Mouse (Mus musculus) brain, embryonic 18.5 days (tissue): ENCODE results near the gene Myo16.

Experiments
- DNase-seq: peaks from one replicate; pipeline ENCODE4 v3.0.0-alpha.2; 2012; ENCODE audit warnings: low read depth, low spot score

The Myo16 gene

DNA sequence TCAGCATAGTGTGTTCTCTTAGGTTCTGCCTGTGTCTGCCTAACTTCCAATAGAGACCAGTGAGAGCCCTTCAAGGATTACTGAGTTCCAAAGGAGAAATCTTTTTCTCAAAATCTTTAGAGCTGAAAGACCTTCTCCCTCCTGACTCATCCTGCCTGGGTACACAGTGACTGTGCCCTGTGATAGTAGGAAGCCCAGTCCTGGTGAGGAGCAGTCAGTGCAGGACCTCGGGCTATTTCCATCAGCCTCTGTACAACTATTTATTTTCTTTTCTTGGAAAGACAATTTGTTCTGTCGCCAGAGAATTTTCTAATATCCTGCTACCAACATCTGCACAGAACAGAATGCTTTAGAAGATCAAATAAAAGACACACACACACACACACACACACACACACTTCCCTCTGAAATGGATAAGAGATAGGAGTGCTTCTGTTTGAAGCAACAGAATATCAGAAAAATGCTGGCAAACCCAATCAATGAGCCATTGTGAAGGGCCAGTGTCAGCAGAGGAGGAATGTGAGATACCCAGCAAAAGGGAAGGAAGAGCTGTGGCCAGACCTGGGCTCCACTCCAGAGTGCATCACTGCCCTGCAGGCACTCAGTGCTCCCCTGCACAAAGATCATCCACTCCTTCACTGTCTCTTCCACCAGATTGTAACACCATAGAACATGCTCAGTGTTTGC, 518.3 kb downstream of the Myo16 start:
- no peak for DNase-seq

DNA sequence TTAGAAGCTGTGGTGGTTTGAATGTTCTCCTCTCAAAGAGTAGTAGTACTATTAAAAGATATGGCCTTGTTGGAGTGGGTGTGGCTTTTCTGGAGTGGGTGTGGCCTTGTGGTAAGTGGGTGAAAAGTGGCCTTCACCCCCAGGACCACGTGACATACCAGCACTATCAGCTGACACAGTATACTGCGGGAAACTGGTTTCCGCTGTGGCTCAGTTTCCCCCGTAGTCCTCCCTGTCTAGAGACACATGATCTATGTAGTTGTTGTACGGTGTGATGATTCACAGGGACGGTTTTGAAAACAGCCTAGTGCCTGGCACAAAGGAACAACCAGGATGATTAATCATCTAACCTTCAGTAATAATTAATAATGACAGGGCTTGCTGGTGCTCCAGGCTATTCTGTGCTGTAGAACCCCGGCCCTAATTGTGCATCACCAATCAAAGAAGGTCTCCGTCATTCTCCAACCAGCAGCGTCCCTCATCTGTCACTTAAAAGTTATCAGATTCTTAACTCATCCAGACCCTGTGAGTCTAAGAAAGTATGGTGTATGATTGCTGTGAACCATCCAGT, 524.2 kb downstream of the Myo16 start:
- DNase-seq = no peak

DNA sequence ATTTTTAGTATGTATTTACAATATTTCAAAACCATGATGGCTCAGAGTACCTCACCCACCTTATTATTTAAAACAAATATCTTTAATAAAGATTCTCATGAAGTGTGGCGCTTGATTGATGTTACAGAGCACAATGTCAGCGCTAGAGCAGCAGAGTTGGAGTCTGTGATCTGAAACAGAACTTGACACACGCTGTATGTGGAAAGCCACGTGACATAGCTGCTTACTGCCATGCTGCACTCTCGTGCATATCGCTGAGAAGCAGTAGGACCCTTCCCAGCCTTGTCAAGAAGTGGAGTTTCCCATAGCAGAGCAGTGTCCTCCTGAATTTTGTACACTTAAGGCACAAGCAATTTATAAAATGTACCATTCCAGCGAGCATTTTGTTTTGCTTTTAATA, 528.2 kb downstream of the Myo16 start:
- no peak for DNase-seq

DNA sequence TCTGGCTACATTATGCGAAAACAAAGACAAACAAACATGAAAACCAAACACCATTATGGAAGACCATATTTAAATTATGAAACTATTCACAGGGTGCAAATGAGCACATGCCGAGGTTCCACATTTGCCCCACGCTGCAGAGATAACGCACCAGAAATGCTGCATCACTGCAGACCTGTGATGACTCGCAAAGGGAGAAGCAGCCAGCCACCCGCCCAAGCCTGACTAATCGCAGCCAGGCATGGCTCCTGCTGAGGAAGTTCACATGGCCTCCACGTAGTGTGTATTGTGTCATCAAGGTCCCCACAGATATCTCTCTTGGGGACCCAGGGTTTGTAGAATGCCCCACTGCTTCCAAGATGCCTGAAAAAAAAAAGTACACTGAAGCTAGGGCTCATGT, 529.4 kb downstream of the Myo16 start:
- no peak for DNase-seq
